Mouse (Mus musculus) stomach, embryonic 16.5 days (tissue): ENCODE data around the gene Alyref. TPM values are rescaled to one million over a fixed set of nuclear protein-coding genes. Genes with fewer than 3 reads are reported as not detected.
"Not testable (repeated sequence)": the region's sequence is repeated elsewhere in the genome, so short reads cannot be mapped to it uniquely, and the experiment has no call there.

Source experiments
- ATAC-seq: fragments of 200-750 bp; cut with Nextera tagmentation; 2 replicates; pipeline ENCODE4 v1.8.0; 2017; ENCODE audit warnings: moderate number of reproducible peaks, moderate TSS enrichment; ENCODE audit not compliant: insufficient read depth, low FRiP score
- H3K27ac ChIP-seq: fragments of 300-500 bp; sonication (generic); 2 replicates; pipeline ENCODE4 v1.5.1; 2014; ENCODE audit warnings: low read length
- H3K27me3 ChIP-seq: fragments of 300-500 bp; sonication (generic); 2 replicates; pipeline ENCODE4 v1.6.1; 2014; ENCODE audit warnings: low read length, control low read depth, mixed read lengths; ENCODE audit not compliant: control insufficient read depth, insufficient read depth
- H3K36me3 ChIP-seq: fragments of 300-500 bp; sonication (generic); 2 replicates; pipeline ENCODE4 v1.6.1; 2014; ENCODE audit warnings: low read length; ENCODE audit not compliant: control insufficient read depth, insufficient read depth
- H3K4me1 ChIP-seq: fragments of 300-500 bp; sonication (generic); 2 replicates; pipeline ENCODE4 v1.6.1; 2014; ENCODE audit warnings: low read length, control low read depth, mixed read lengths; ENCODE audit not compliant: control insufficient read depth, insufficient read depth
- H3K4me2 ChIP-seq: fragments of 300-500 bp; sonication (generic); 2 replicates; pipeline ENCODE4 v1.6.1; 2014; ENCODE audit warnings: low read depth, low read length, mixed read lengths
- H3K4me3 ChIP-seq: fragments of 300-500 bp; sonication (generic); replicated peaks from 2 replicates; pipeline ENCODE4 v1.5.1; 2014; ENCODE audit warnings: mild to moderate bottlenecking, low read length
- H3K9ac ChIP-seq: fragments of 300-500 bp; sonication (generic); 2 replicates; pipeline ENCODE4 v1.6.1; 2014; ENCODE audit warnings: low read length
- H3K9me3 ChIP-seq: fragments of 300-500 bp; sonication (generic); replicated peaks from 2 replicates; pipeline ENCODE4 v1.6.1; 2016; ENCODE audit warnings: low read length, control low read depth; ENCODE audit not compliant: control insufficient read depth
- WGBS: fragments of 180-500 bp; shearing (Covaris S2); extraction: QIAGEN DNeasy Blood & Tissue Kit; methylation state at CpG from one replicate; pipeline ENCODE4 v1.1.7; 2014; 5-methylcytosine and 5-hydroxymethylcytosine counted together
- polyA plus RNA-seq: library from polyadenylated mRNA; unstranded; fragments of >200 nt; fragmentation: Nextera tagmentation; extraction: Ambion mirVana; gene quantifications from 2 replicates; pipeline ENCODE4 v1.2.1, GENCODE M21; 2015

Gene Alyref
- polyA plus RNA-seq, 1 experiment from 2014 or later, result 55.5 TPM

GRCm38 (mm10) chr11:120597240-120598235 lies 627 bp downstream of the Alyref start:
- H3K4me1 ChIP-seq, result peaks cover 25% of the 10 kb centered on the region
- H3K4me3 ChIP-seq, result peak overlapping the region; percentile 96
- 2% methylated on average over 99 of the region's 99 CpGs for WGBS
- H3K27ac ChIP-seq, result peak overlapping the region; percentile 90
- H3K4me2 ChIP-seq, result peak overlapping the region; percentile 94
- peaks cover 26% of the 10 kb centered on the region for H3K36me3 ChIP-seq
- H3K9ac ChIP-seq, result peak overlapping the region; percentile 100
- peak; percentile 5 for ATAC-seq
- no peaks in the 10 kb centered on the region for H3K9me3 ChIP-seq
- H3K27me3 ChIP-seq, result no peaks in the 10 kb centered on the region

- WGBS, result 89% methylated on average over 6 of the region's 6 CpGs
- no peak for ATAC-seq
- no peak overlapping the region for H3K4me3 ChIP-seq
- H3K9ac ChIP-seq, result no peak overlapping the region
- H3K27ac ChIP-seq, result no peak overlapping the region
- H3K36me3 ChIP-seq, result peaks cover 15% of the 10 kb centered on the region; the same call in 1 of the 2 replicates
- no peaks in the 10 kb centered on the region for H3K27me3 ChIP-seq
- no peak overlapping the region for H3K4me2 ChIP-seq
- H3K4me1 ChIP-seq, result no peaks in the 10 kb centered on the region
- H3K9me3 ChIP-seq, result 0 out of 2 replicates have a peak, but pooled peaks cover 5% of the 10 kb centered on the region
These were observed 9.6 kb downstream of the Alyref start for GRCm38 (mm10) chr11:120588531-120588930.

GRCm38 (mm10) chr11:120583937-120584336 lies 14.2 kb downstream of the Alyref start:
- Histone ChIP-seq H3K9ac (no peak overlapping the region), H3K4me1 (peaks cover 22% of the 10 kb centered on the region), H3K27me3 (no peaks in the 10 kb centered on the region), H3K27ac (no peak overlapping the region), H3K4me2 (no peak overlapping the region), H3K9me3 (0 out of 2 replicates have a peak, but pooled peaks cover 5% of the 10 kb centered on the region), H3K36me3 (peaks cover 22% of the 10 kb centered on the region), H3K4me3 (no peak overlapping the region)
- no peak for ATAC-seq
- WGBS, result 97% methylated on average over 1 of the region's 1 CpGs

GRCm38 (mm10) chr11:120582982-120583293 lies 15.2 kb downstream of the Alyref start:
- H3K4me2 ChIP-seq, H3K27me3 ChIP-seq, H3K4me3 ChIP-seq, H3K27ac ChIP-seq, ATAC-seq, H3K9ac ChIP-seq, H3K9me3 ChIP-seq: not testable (repeated sequence)
- 95% methylated on average over 2 of the region's 2 CpGs for WGBS
- H3K36me3 ChIP-seq, result peaks cover 32% of the 10 kb centered on the region
- peaks cover 22% of the 10 kb centered on the region for H3K4me1 ChIP-seq

GRCm38 (mm10) chr11:120582268-120582981 lies 15.7 kb downstream of the Alyref start:
- peak overlapping the region; percentile 94 for H3K27ac ChIP-seq
- H3K9ac ChIP-seq, result peak overlapping the region; percentile 98
- H3K36me3 ChIP-seq, result peaks cover 36% of the 10 kb centered on the region
- peak overlapping the region; percentile 94 for H3K4me3 ChIP-seq
- H3K4me1 ChIP-seq, result peaks cover 22% of the 10 kb centered on the region
- WGBS, result 68% methylated on average over 8 of the region's 8 CpGs
- no peak for ATAC-seq
- H3K4me2 ChIP-seq, result peak overlapping the region; percentile 96
- H3K9me3 ChIP-seq, result 0 out of 2 replicates have a peak, but pooled peaks cover 5% of the 10 kb centered on the region
- H3K27me3 ChIP-seq, result no peaks in the 10 kb centered on the region

- no peaks in the 10 kb centered on the region for H3K27me3 ChIP-seq
- peak within 1 kb of the TSS; percentile 96 for H3K4me2 ChIP-seq
- peak within 1 kb of the TSS; percentile 94 for H3K27ac ChIP-seq
- H3K9me3 ChIP-seq, result 0 out of 2 replicates have a peak, but pooled peaks cover 5% of the 10 kb centered on the region
- peaks cover 36% of the 10 kb centered on the region for H3K36me3 ChIP-seq
- H3K4me1 ChIP-seq, result peaks cover 22% of the 10 kb centered on the region
- H3K9ac ChIP-seq, result peak within 1 kb of the TSS; percentile 98
- H3K4me3 ChIP-seq, result peak within 1 kb of the TSS; percentile 94
- ATAC-seq, result peak; percentile 61
- 3% methylated on average over 72 of the region's 75 CpGs for WGBS
These were observed 16.5 kb downstream of the Alyref start, which contains the start of gene Arhgdia for GRCm38 (mm10) chr11:120581490-120582267. Arhgdia (minus strand) TSS chr11:120581624.

GRCm38 (mm10) chr11:120580871-120581331 lies 17.3 kb downstream of the Alyref start:
- Histone ChIP-seq H3K4me1 (peaks cover 22% of the 10 kb centered on the region), H3K27ac (peak overlapping the region; percentile 94), H3K4me3 (peak overlapping the region; percentile 94), H3K4me2 (peak overlapping the region; percentile 87), H3K9me3 (0 out of 2 replicates have a peak, but pooled peaks cover 5% of the 10 kb centered on the region), H3K27me3 (no peaks in the 10 kb centered on the region), H3K36me3 (peaks cover 31% of the 10 kb centered on the region), H3K9ac (peak overlapping the region; percentile 98)
- WGBS, result under 1% methylated on average over 29 of the region's 44 CpGs
- ATAC-seq, result peak; percentile 54; the same call in 1 of the 2 replicates

- Histone ChIP-seq H3K4me3 (peak overlapping the region; percentile 94), H3K9ac (peak overlapping the region; percentile 98), H3K9me3 (0 out of 2 replicates have a peak, but pooled peaks cover 5% of the 10 kb centered on the region), H3K4me1 (peaks cover 22% of the 10 kb centered on the region), H3K27me3 (no peaks in the 10 kb centered on the region), H3K27ac (peak overlapping the region; percentile 94), H3K4me2 (peak overlapping the region; percentile 87), H3K36me3 (peaks cover 26% of the 10 kb centered on the region)
- WGBS, result 51% methylated on average over 7 of the region's 7 CpGs
- ATAC-seq, result no peak
These were observed 18.0 kb downstream of the Alyref start for GRCm38 (mm10) chr11:120580190-120580589.
